Mouse (Mus musculus) heart, embryonic 15.5 days (tissue): ENCODE results near the gene Sptb. TPM values are rescaled to one million over a fixed set of nuclear protein-coding genes. Genes with fewer than 3 reads are reported as not detected.

Experiments
- ATAC-seq: fragments of 200-750 bp; cut with Nextera tagmentation; replicated peaks from 2 replicates; pipeline ENCODE4 v1.8.0; 2017; ENCODE audit warnings: low read depth, moderate TSS enrichment; ENCODE audit not compliant: insufficient number of reproducible peaks, insufficient read depth, low FRiP score
- H3K27ac ChIP-seq: fragments of 300-500 bp; sonication (generic); 2 replicates; pipeline ENCODE4 v1.5.1; 2015; ENCODE audit warnings: mild to moderate bottlenecking, inconsistent platforms
- H3K27me3 ChIP-seq: fragments of 300-500 bp; sonication (generic); 2 replicates; pipeline ENCODE4 v1.6.1; 2015; ENCODE audit warnings: inconsistent platforms
- H3K36me3 ChIP-seq: fragments of 300-500 bp; sonication (generic); 2 replicates; pipeline ENCODE4 v1.6.1; 2015; ENCODE audit warnings: mild to moderate bottlenecking, inconsistent platforms
- H3K4me1 ChIP-seq: fragments of 300-500 bp; sonication (generic); replicated peaks from 2 replicates; pipeline ENCODE4 v1.6.1; 2015; ENCODE audit warnings: inconsistent platforms
- H3K4me2 ChIP-seq: fragments of 300-500 bp; sonication (generic); 2 replicates; pipeline ENCODE4 v1.6.1; 2015; ENCODE audit warnings: inconsistent platforms, mild to moderate bottlenecking, moderate library complexity
- H3K4me3 ChIP-seq: fragments of 300-500 bp; sonication (generic); 2 replicates; pipeline ENCODE4 v1.5.1; 2015; ENCODE audit warnings: mild to moderate bottlenecking, inconsistent platforms
- H3K9ac ChIP-seq: fragments of 300-500 bp; sonication (generic); 2 replicates; pipeline ENCODE4 v1.6.1; 2015; ENCODE audit warnings: mild to moderate bottlenecking, inconsistent platforms
- H3K9me3 ChIP-seq: fragments of 300-500 bp; sonication (generic); replicated peaks from 2 replicates; pipeline ENCODE4 v1.6.1; 2016; ENCODE audit warnings: inconsistent platforms
- WGBS: fragments of 180-500 bp; shearing (Covaris S2); methylation state at CpG from one replicate; pipeline ENCODE4 v1.1.7; 2015; ENCODE audit warnings: mixed read lengths; 5-methylcytosine and 5-hydroxymethylcytosine counted together
- polyA plus RNA-seq: library from polyadenylated mRNA; unstranded; fragments of >200 nt; fragmentation: Nextera tagmentation; extraction: Ambion mirVana; gene quantifications from 2 replicates; pipeline ENCODE4 v1.2.1, GENCODE M21; 2015

The Sptb gene
- polyA plus RNA-seq, 1 experiment from 2014 or later: 5.7 TPM

DNA sequence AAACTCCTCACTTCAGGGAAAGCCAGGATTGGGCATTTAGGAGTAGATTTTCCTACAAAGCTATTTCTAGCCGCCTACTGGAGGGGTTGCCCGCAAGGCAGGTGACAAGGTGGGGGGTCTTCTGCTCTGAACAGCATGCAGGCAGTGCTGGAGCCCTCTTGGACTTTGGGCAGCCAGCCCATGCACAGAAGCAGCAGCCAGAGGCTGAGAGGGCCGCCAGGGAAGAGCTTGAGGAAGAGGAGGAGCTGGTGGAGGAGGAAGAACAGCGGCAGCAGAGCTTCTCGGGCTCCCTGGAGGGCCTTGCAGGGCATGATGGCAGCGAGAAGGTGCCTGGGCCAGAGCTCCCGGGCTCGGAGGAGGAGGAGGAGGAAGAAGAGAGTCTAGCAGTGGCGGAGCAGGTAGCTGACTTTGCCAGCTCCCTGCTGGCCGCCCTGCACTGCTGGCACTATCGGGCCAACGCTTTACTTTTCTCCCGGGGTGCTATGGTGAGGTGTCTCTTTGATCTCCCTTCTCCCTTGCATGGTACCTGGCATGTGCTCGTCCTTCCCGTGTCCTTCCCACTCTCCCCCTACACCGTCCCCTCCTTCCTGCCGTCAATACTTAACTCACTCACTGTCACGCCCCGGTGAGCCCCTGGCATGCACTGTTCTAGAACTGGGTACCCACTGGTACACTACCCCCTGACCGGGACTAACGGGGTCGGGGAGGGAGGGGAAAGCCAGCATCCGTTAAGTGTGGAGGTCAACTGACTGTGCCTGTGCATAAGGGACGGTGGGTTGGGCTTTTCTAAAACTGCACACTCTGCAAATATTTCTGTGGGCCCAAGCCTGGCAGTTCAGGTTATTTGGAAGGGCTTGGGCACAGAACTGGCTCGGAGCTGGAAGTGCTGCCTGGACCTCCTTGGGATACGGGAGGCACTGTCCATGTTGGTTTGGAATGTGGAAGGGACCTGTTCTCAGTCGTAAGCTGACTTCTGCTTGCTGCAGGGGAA, 137.8 kb downstream of the Sptb start:
- no peak for ATAC-seq
- WGBS: 79% methylated on average over 27 of the region's 27 CpGs
- Histone ChIP-seq H3K9me3 (no peaks in the 10 kb centered on the region), H3K27me3 (no peaks in the 10 kb centered on the region), H3K4me1 (peaks cover 5% of the 10 kb centered on the region; the same call in 1 of the 2 replicates), H3K27ac (no peak overlapping the region), H3K36me3 (peaks cover 41% of the 10 kb centered on the region), H3K4me3 (no peak overlapping the region), H3K4me2 (no peak overlapping the region), H3K9ac (no peak overlapping the region)

DNA sequence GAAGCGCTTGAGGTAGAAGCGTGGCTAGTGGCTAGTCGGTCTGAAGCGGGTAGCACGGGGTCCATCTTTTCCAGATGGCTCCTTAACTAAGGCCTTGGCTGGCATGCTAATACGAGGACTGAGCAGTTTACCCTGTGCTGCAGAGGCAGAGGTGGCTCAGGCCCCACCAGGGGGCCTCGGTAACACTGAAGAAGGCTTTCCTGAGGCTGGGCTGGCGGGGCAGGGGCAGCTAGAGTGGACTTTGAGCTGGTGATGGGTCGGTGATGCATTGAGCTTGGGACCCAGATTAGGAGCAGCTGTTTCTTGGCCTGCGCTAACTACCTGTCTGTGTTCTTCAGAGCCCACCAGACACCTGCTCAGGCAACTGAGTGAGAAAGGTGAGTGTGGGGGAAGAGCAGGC, 139.1 kb downstream of the Sptb start:
- Histone ChIP-seq H3K9ac (no peak overlapping the region), H3K4me1 (peaks cover 5% of the 10 kb centered on the region; the same call in 1 of the 2 replicates), H3K4me2 (no peak overlapping the region), H3K27me3 (no peaks in the 10 kb centered on the region), H3K4me3 (no peak overlapping the region), H3K36me3 (peaks cover 38% of the 10 kb centered on the region), H3K27ac (no peak overlapping the region), H3K9me3 (no peaks in the 10 kb centered on the region)
- WGBS: 89% methylated on average over 10 of the region's 10 CpGs
- ATAC-seq: no peak

DNA sequence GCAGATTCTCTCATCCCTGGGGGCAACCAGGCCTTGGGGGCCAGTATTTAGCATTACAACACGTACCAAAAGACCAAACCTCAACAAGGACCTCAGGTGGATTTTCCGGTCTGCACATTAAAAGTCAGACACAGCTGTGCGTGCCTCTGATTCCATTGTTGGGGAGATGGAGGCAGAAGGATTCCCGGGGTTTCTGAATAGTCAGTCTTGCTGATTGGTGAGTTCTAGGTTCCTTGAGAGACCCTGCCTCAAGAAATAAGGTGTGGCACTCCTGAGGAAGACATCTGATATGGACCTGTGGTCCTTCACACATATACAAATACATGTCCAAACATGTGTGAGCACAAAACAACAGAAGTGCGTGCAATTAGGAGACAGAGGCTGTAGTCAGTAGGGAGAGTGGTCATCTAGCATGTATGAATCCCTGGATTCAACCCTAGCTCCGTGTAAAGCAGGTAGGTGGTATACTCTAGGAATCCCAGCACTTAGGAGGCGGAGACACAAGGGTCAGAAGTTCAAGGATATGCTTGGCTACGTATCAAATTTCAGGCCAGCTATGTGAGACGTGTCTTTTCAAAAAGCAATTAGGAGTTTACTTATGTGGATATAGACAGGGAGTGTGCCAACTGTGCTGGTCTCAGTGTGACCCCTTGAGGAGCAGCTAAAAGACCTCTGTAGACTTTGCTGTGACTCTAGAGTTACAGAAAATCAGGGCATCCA, 140.0 kb downstream of the Sptb start:
- no peaks in the 10 kb centered on the region for H3K27me3 ChIP-seq
- H3K4me2 ChIP-seq: no peak overlapping the region
- ATAC-seq: no peak
- no peaks in the 10 kb centered on the region for H3K9me3 ChIP-seq
- WGBS: 63% methylated on average over 9 of the region's 9 CpGs
- H3K9ac ChIP-seq: no peak overlapping the region
- no peak overlapping the region for H3K27ac ChIP-seq
- peaks cover 36% of the 10 kb centered on the region for H3K36me3 ChIP-seq
- peaks cover 5% of the 10 kb centered on the region; the same call in 1 of the 2 replicates for H3K4me1 ChIP-seq
- H3K4me3 ChIP-seq: no peak overlapping the region

DNA sequence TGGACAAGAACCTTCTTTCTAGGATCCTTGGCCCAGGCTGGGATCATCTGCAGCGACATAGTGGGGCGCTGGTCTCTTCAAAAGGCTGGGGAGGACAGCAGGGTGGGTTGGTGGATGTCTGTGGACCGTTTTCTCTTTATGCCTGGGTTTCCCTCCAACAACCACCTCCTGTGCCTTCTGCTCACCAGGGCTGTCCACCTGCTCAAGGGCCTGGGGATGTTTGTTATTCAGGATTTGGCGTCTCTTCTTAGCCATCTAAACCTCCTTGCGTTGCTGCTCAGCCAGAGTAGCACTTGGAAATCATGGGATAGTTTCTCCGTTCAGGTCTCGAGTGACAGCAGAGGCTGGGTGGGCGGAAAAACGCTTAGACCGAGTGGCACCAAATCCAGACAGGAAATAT, 144.1 kb downstream of the Sptb start:
- ATAC-seq: no peak
- Histone ChIP-seq H3K9me3 (no peaks in the 10 kb centered on the region), H3K9ac (no peak overlapping the region), H3K4me1 (peaks cover 5% of the 10 kb centered on the region; the same call in 1 of the 2 replicates), H3K27me3 (no peaks in the 10 kb centered on the region), H3K36me3 (peaks cover 42% of the 10 kb centered on the region), H3K27ac (no peak overlapping the region), H3K4me3 (no peak overlapping the region), H3K4me2 (no peak overlapping the region)
- WGBS: 82% methylated on average over 10 of the region's 10 CpGs

DNA sequence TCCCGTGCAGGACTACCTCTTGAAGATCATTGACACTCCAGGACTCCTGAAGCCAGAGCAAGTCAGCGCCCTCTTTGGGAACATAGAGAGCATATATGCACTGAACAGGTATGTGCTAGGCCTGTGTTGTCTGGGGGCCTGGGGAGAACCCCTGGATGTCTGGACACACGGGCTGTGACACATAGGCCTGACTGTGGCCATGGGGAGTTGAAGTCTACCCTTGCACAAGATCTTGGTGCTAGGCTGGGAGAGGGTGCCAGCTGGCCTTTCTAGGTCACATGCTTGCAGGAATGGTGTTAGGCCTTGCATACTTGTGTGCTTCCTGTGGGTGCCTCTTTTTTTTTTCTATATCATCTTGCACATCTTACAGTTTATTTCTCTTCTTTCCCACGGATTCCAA, 148.2 kb downstream of the Sptb start:
- H3K9ac ChIP-seq: no peak overlapping the region
- 81% methylated on average over 4 of the region's 4 CpGs for WGBS
- H3K27ac ChIP-seq: no peak overlapping the region
- no peak overlapping the region for H3K4me3 ChIP-seq
- ATAC-seq: no peak
- no peaks in the 10 kb centered on the region for H3K27me3 ChIP-seq
- H3K9me3 ChIP-seq: no peaks in the 10 kb centered on the region
- peaks cover 48% of the 10 kb centered on the region for H3K36me3 ChIP-seq
- peaks cover 4% of the 10 kb centered on the region for H3K4me1 ChIP-seq
- no peak overlapping the region for H3K4me2 ChIP-seq

DNA sequence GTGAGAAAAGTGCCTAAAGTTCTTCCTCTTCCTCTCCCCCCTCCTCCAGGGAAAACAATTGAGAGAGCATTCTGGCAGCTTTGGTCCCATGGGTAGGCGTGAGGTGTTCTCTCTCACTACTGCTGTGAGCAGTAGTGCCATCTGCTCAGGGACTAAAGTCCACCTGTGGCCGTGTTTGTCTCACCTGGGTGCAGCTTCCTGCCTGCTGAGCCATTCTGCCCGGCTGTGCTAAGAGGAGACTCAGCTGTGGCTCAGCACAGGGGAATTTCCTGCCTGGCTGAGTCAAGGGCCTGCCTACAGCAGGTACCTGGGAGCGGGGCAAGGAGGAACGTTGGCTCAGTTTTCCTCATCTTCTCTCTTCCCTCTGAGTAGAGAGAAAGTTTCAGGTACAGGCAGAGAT, 152.1 kb downstream of the Sptb start:
- Histone ChIP-seq H3K4me2 (no peak overlapping the region), H3K36me3 (peaks cover 24% of the 10 kb centered on the region), H3K4me3 (no peak overlapping the region), H3K27me3 (no peaks in the 10 kb centered on the region), H3K27ac (no peak overlapping the region), H3K9ac (no peak overlapping the region), H3K4me1 (peaks cover 42% of the 10 kb centered on the region), H3K9me3 (no peaks in the 10 kb centered on the region)
- ATAC-seq: no peak
- 66% methylated on average over 5 of the region's 5 CpGs for WGBS

DNA sequence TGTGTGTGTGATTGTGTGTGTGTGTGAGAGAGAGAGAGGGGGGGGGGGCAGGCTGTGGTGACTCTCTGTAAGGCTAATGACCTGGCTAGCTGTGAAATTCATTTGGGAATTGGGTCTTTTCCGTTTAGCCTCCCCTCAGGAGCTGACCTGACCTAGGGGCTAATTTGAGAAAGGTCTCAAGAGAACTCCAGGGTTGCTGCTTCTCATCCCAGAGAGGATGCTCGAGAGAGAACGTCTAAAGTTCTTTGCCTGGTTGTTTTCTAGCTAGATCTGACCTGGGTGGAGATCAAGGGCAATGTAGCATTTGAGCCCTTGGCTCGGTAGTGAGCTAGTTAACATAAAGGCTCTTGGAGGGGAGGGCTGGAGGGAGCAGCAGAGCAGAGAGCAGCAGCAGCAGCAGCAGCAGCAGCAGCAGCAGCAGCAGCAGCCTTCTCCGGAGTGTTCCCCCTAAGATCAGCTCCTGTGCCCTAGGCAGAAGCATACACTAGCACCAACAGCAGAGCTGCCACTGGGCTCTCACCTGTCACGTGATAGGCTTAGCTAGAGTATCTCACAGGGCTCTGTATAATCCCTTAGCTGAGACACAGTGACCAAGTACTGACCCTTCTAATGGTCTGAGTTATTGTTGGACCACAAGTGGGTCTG, 153.5 kb downstream of the Sptb start:
- Histone ChIP-seq H3K36me3 (peaks cover 17% of the 10 kb centered on the region), H3K27me3 (no peaks in the 10 kb centered on the region), H3K9ac (no peak overlapping the region), H3K9me3 (no peaks in the 10 kb centered on the region), H3K4me1 (peaks cover 55% of the 10 kb centered on the region), H3K27ac (0 out of 2 replicates have a peak overlapping the region, but pooled peaks have one; percentile 28), H3K4me2 (no peak overlapping the region), H3K4me3 (no peak overlapping the region)
- WGBS: 28% methylated on average over 6 of the region's 6 CpGs
- no peak for ATAC-seq

DNA sequence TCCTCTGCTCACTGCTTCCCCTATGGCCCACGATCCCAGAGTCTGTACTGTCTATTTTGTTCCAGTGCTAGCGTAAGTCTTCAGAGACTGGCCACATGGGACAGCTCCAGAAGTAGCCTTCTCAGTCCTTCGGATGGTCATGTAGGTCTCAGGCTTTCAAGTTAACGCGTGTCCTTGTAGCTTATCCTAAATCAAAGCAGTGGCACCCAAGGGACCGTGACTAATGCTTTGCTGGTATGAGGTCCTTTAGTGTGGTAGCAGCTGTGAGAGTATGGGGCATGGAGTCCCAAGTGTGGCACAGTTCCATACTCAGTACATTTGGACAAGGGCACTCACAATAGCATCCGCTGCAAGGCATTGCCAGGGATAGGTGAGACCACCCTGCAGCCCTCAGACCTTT, 154.2 kb downstream of the Sptb start:
- Histone ChIP-seq H3K9me3 (no peaks in the 10 kb centered on the region), H3K4me3 (no peak overlapping the region), H3K27ac (no peak overlapping the region), H3K9ac (no peak overlapping the region), H3K4me2 (no peak overlapping the region), H3K36me3 (peaks cover 14% of the 10 kb centered on the region), H3K4me1 (peaks cover 62% of the 10 kb centered on the region), H3K27me3 (no peaks in the 10 kb centered on the region)
- 78% methylated on average over 7 of the region's 7 CpGs for WGBS
- ATAC-seq: no peak

DNA sequence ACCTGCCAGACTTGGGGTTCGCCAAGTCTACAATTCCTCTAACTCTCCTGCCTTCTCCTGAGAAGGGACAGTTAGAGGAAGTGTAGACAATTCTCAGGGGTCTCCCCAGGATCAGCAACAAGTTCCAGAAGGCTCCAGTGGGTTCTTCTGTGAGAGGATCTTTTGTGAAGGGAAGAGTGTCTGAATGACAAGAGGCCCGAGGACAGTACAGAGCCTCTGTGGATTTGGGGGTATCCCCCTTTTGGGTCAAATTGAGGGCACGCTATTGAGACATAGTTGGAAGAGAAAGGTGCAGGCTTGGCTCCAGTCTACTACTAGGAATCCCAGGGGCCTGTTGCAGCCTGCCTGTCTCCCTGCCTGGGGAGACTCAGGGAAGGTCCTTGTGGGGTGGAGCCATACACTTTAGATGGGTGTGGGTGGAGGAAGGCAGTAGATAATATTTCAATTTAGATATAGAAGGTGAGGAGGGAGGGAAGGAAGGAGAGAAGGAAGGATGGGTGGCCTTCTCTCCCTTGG, 155.4 kb downstream of the Sptb start:
- Histone ChIP-seq H3K4me2 (no peak overlapping the region), H3K4me3 (no peak overlapping the region), H3K9me3 (no peaks in the 10 kb centered on the region), H3K36me3 (peaks cover under 1% of the 10 kb centered on the region; the same call in 1 of the 2 replicates), H3K9ac (no peak overlapping the region), H3K4me1 (peaks cover 71% of the 10 kb centered on the region), H3K27ac (no peak overlapping the region), H3K27me3 (no peaks in the 10 kb centered on the region)
- no peak for ATAC-seq
- WGBS: 76% methylated on average over 3 of the region's 3 CpGs

DNA sequence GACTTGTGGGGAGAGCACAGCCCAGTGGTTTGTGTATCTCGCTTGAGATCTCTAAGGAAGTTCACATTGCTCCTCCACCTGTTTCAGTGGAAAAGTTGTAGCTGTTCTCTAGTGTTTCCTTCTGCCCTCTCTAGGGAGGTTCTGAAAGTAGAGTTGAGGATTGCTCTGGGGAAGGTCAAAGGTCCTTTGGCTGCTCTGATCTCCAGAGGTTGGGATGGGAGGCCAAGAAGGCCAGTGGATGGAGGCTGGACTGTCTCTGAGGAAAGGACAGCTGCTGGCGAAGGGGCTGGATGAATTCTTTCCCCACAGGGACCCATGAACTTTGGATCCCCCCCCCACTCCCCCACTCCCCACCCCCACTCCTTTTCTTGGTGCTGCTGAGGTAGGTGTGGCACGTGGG, 156.0 kb downstream of the Sptb start:
- H3K4me1 ChIP-seq: peaks cover 76% of the 10 kb centered on the region
- H3K27ac ChIP-seq: no peak overlapping the region; the same call in 1 of the 2 replicates
- H3K4me2 ChIP-seq: no peak overlapping the region
- H3K36me3 ChIP-seq: no peaks in the 10 kb centered on the region
- no peak for ATAC-seq
- no peaks in the 10 kb centered on the region for H3K27me3 ChIP-seq
- no peaks in the 10 kb centered on the region for H3K9me3 ChIP-seq
- no peak overlapping the region for H3K9ac ChIP-seq
- no peak overlapping the region for H3K4me3 ChIP-seq
- WGBS: 80% methylated on average over 3 of the region's 3 CpGs

DNA sequence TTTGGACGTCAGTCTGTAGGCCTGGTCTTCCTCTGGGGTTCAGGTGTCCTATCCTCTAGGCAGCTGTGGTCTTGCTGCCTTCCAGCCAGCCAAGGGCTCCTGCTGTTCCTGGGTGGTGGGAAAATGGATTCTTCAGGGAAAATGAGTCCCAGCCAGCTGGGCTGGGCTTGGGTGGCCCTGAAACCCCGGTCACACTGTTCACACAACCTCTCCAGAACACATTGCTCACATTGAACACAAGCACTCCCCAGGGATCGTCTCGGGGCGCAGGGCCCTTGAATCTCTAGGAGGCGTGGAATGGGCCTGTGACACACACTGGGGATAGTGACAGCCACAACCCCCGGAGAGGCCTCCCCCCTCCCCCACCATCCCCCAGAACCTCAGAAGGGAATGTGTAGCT, 156.4 kb downstream of the Sptb start:
- Histone ChIP-seq H3K9me3 (no peaks in the 10 kb centered on the region), H3K9ac (no peak overlapping the region), H3K27me3 (no peaks in the 10 kb centered on the region), H3K4me3 (no peak overlapping the region), H3K4me2 (no peak overlapping the region), H3K27ac (0 out of 2 replicates have a peak overlapping the region, but pooled peaks have one; percentile 7), H3K36me3 (no peaks in the 10 kb centered on the region), H3K4me1 (peaks cover 80% of the 10 kb centered on the region)
- WGBS: 60% methylated on average over 7 of the region's 7 CpGs
- ATAC-seq: no peak
